Mouse (Mus musculus): Measurements from ENCODE around the gene Ccdc142.
A peak's percentile ranks its signal among the peaks of the same experiment; 100 is the strongest.

Gene Ccdc142

DNA sequence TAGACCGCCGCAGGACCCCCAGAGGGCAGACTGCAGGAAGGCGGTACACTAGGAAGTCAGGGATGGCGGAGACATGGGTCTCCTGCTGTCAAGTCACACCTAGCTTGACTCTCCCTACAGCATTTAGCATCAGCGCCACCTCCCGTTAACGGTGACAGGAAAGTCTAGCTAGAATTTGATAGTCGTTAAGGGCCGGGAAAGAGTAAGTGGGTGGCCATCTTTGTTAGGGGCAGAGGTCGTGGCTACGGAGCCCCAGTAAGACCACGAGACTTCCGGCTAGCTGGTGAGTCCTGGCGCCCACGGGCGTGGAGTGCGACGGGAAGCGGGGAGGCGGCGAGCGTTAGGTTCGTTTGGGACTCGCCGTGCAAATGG is at the start of gene Ccdc142, which contains the start of gene Gm42688:
TSS of gene Ccdc142 (plus strand) at position 286 of the 372 bp plus-strand sequence.
TSS of gene Gm42688 (plus strand) at position 302 of the 372 bp plus-strand sequence.
- DNase-seq: peak; percentile 94

DNA sequence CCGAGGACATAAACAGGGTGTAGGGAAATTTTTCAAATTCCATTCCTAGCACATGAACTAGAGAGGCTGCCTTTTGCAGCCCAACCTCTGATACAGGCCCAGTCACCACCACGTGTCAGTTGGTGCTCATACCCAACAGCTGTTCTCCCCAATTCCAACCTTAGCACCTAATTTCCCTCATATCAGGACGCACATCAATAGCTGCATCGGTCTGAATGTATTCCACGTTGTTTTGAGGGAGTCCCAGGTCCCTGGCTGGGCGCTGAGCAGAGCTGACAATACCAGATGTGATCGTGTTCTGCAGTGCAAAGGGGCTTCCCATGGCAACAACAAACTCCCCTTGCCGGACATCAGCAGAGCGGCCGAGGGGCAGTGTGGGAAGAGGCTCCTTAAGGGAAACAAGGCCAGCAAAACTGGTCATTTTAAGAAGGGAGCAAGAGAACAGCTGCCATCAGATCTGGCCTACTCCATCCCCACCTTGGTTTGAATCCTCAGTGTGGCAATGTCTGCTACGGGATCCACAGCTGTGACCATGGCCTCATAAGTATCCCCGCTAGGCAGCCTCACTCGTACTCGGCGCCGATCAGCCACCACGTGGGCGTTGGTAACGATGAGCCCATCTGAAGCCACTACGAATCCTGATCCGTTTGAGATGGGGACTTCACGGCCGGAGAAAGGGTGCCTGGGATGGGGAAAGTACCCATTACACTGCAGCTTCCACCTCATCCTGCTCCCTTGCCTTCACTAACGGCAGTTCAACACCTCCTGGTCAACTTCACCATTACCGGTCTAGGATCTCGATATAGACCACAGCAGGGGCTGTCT is 48.1 kb upstream of the Ccdc142 start:
- peak; percentile 29 for DNase-seq

DNA sequence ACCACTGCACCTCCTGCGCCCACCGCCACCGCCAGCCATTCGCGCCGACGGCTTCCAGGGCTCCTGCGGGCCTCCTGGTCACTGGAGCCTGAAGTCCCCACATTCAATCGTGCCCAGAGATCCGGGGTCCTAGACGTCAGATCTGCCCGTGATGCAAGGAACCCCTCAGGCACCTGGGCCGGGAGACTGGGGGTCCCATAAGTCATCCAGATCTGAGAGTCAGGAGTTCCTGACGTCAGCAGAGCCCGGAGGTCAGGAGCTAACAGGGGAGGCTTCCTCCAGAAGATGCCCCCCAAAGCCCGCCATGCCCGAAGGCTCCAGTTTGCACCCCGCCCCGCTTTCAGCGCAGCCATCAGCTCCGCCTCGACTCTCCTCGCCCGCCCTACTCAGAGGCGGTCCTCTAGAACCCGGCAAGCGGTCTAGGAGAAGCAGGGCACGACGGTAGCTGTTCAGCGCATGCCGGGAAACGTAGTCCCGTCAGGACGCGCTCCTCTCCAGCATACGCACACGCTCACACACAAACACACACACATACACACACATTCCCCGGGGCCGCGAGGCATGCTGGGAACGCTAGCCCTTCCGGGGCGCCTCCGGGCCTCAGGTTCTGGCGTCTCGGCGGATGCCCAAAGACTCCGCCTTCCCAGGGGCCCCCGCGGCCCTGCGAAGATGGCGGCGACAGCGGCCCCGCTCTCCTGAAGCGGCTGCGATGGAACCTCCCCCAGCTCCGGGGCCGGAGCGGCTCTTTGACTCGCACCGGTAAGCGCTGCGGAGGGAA is 47.1 kb upstream of the Ccdc142 start, which contains the start of gene Aup1:
TSS of gene Aup1 (plus strand) at position 448 of the 778 bp plus-strand sequence.
- DNase-seq: peak; percentile 96

DNA sequence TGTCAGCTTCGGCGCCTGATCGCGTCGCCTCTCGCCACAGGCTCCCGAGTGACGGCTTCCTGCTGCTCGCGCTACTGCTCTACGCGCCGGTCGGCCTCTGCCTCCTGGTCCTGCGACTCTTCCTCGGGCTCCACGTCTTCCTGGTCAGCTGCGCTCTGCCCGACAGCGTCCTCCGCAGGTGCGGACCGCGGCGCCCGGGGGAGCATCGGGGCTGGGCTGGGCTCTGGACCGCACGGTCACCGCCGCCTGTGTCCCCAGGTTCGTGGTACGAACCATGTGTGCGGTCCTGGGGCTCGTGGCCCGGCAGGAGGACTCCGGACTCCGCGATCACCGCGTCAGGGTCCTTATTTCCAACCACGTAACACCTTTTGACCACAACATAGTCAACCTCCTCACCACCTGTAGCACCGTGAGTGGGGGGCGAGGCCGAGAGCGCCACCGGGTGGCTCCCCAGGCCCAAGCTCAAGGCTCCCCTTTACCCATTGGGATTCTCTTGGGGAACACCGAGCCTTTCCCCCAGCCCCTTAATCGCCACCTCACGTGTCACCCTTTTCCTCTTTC is 46.5 kb upstream of the Ccdc142 start, which contains the start of gene Htra2:
TSS of gene Htra2 (minus strand) at position 403 of the 561 bp plus-strand sequence.
- DNase-seq: peak; percentile 64

DNA sequence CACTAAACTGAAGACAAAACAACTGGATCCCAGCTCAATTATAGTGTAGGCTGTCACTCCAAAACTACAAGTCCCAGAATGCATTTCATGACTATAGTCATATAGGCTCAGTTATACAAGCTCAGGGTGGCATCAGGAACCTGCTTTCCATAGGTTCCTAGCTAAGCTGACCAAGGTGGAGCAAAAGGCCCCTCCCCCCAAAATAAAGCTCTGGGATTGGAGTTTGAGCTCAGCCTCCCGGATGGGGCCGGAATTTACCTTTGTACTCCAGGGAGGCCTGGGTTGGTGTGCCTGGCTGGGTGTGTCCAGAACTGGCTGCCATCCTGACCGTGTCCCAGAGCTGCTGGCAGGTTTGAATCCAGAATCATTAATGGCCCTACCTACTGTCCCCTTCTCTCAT is 43.6 kb upstream of the Ccdc142 start, which contains the start of gene Dqx1:
TSS of gene Dqx1 (plus strand) at position 55 of the 400 bp plus-strand sequence.
- peak; percentile 62 for DNase-seq

DNA sequence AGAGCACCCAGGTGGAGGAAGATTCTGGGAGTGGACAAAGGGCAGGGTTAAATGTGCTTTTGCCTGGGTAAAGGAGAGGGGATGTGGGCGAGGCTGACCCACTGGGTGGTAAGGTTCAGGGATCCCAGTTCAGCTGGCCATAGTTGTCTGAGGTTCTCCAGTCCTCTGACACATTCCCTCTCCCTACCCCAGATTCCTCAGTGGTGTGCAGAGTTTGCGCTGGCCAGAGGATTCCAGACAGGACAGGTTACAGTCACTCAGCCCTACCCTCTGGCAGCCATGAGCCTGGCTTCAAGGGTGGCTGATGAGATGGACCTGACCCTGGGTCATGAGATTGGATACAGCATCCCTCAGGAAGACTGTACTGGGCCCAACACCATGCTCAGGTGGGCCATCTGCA is 42.7 kb upstream of the Ccdc142 start:
- no peak for DNase-seq

DNA sequence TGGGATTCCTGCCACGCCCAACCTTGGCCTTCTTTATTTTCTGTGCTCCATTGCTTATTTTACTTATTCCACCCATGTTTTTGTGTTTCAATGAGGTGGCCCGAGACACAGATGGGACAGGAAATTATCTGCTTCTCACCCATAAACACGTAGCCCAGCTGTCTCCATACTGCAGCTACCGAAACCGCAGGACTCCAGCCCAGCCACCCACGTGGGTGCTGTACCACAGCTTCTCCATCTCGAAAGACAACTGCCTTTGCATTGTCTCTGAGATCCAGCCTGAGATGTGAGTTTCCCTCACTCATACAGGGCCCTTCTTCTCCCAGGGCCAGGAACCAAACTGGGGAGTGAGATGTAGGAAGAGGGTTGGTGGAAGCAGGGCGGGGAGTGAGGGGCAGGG is 35.4 kb upstream of the Ccdc142 start:
- no peak for DNase-seq

DNA sequence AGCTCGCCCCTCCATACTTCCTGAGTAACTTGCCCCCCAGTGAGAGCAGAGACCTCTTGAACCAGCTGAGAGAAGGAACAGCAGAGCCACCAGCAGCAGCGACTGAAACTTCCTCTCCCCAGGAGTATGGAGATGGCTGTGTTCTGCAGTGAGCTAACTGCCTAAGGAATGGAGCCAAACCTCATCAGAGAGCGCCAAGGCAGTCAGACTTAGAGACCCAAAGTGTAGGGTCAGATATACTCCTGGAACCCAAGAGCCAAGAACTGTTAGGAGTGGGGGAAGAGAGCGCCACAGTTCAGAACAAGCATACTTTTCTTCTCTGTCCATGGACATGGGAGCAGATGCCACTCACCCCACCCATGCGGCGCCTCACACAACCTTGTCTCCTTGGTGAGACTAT is 35.0 kb upstream of the Ccdc142 start:
- DNase-seq: no peak

DNA sequence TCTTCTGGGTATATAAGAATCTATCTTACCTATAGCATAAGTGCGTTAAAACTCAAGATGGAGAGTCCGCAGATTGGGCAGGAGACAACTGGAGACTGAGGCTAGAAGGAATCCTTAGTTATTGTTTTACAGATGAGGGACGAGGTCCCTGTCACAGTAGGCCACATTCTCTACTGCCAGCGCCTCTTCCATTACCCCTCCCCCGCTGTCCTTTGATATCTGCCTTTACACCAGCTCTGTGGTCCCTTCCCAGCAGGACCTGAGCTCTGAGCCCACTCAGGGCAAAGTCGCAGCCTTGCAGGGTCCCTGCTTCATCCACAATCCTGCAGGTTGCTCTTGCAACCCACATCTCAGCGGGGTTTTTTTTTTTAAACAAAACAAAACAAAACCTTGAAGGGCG is 33.2 kb upstream of the Ccdc142 start:
- DNase-seq: no peak

DNA sequence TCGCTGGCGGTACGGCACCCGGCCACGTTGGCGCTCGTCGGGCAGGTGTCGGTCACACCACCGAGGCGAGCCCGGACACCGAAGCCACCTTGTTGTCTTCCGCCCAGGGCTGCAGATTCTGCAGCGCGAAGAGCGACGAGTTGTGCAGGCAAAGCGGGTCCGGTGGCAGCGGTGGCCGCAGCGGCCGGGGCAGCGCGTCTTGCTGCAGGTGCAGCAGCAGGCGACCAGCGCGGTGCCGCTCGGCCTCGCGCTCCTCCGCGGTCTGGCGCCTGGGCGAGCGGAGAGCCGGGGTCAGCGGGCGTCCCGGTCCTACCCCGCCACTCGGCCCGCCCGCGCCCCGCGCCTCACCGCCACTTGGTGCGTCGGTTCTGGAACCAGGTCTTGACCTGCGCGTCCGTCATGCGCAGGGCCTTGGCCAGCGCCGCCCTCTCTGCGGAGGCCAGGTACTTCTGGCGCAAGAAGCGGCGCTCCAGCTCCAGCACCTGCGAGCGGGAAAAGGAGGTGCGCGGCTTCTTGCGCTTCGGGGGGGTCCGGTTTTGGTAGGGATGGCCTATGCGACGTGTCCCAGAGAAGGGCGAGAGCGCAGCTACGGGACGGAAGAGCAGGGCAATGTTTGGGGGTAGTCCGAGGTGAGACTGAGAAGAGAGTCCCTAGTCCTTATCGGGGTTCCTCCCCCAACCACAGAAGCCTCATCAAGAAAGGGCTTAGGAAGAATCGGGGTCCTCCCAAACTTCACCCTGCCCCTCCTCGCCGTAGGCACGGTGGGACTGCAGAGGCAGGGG is 32.5 kb upstream of the Ccdc142 start:
- DNase-seq: no peak

DNA sequence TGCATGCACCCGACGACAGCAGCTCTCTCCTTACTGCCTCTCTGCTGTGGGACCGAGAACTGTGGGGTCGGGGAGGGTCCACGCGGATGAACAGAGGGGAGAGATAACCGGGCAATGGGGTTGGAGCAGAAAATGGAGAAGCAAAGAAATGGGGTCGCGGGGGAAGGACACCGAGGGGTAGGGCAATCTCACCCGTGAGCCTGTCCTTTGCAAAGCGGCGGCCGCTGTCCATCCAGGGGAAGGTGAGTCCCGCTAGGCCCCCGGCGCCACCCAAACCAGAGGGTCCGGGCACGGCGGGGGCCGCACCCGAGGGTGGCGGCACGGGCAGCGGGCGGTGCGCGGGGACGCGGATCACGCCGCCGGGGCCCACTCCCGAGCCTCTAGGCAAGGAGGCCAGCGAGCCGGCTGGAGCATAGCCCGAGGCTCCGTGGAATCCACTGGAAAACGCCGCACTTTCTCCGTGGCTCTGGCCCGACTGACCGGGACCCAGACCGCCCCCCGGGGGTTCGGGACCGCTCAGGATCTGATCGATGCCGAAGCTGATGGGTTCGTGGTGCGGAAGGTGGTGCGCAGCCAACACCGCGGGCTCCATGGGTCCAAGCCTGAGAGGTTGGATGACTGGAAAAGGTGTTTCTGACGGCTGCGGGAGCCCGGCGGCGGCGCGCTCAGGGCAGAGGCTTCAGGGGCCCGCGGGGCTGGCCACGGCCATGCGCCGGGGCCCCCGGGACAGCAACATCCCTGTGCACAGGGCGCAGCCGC is 31.7 kb upstream of the Ccdc142 start:
- DNase-seq: no peak

DNA sequence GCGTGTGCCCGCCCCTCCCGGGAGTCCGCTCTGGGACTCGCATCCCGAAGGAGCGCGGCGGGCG is 31.3 kb upstream of the Ccdc142 start, which contains the start of gene Tlx2:
TSS of gene Tlx2 (minus strand) at position 47 of the 64 bp plus-strand sequence.
- DNase-seq: no peak

DNA sequence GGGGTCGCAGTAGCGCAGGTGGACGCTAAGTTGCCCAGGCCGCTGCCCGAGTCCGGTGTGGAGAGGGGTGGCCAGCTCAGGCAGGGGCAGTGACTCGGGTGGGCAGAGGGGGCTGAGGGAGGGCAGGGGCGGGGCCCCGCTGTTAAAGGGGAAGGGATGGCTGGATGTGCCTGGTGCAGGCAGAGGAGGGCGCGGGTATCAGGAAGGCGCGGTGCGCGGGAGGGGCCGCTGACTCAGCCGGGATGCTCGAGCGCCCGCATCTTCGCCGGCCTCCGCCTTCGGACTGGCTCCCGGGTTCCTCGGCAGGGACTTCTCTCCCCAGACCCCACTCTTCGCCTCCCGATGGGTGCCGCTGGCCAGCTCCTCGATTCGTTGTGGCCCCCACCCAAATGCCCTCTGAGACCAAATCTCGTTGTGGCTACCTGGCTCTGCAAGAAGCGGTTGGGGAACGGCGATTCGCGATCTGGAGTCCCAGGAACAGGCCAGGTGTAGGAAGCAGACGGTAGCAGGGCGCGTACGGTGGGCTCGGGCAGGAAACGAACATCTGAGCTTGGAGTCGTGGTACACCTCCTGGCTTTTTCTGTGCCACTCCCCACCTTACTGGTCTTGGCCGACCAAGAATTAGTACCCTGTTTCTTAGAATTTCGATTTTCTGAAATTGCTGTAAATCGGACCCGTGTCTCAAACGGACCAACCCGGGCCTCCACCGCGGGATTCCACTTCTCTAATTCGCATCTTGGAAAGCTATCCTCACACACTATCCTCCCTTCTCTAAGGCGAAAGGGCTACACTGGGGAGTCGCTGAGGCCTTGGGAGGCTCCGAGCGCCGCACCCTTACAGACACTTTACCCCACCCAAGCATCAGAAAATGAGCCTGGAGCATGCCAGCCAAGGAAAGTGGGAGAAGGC is 30.8 kb upstream of the Ccdc142 start:
- no peak for DNase-seq

DNA sequence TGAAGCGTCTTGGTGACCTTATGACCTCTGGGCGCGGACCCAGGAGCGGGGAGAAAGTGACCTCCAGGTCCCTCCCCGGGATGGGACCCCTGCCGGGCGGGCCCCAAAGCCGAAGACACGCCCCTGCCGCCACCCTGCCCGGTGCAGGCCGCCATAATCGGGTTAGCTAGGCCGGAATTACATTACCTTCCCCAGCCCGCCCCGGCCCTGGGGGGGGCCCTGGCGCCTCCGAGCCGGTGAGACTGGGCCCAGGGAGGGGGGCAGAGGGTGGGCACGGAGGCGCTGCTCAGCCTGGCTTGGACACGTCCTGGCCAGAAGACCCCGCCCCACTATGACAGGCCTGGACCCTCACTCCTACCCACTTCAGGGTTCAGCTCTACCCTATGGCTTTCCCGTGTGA is 30.2 kb upstream of the Ccdc142 start:
- DNase-seq: no peak

DNA sequence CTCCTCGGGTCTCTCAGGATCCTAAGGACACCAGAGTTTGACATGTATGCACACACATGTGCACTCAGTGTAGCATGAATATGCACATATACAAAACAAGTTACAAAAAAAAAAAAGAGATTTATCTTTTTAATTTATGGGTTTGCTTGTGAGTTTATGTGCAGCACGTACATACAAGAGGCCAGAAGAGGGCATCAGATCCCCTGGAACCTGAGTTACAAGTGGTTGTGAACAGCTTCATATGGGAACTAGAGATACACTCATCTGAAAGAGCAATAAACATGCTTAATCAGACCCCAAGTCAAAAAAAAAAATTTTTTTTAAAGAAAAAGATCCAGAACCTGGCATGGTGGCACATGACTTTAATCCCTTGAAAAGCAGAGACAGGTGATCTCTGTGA is 26.4 kb upstream of the Ccdc142 start:
- DNase-seq: no peak

DNA sequence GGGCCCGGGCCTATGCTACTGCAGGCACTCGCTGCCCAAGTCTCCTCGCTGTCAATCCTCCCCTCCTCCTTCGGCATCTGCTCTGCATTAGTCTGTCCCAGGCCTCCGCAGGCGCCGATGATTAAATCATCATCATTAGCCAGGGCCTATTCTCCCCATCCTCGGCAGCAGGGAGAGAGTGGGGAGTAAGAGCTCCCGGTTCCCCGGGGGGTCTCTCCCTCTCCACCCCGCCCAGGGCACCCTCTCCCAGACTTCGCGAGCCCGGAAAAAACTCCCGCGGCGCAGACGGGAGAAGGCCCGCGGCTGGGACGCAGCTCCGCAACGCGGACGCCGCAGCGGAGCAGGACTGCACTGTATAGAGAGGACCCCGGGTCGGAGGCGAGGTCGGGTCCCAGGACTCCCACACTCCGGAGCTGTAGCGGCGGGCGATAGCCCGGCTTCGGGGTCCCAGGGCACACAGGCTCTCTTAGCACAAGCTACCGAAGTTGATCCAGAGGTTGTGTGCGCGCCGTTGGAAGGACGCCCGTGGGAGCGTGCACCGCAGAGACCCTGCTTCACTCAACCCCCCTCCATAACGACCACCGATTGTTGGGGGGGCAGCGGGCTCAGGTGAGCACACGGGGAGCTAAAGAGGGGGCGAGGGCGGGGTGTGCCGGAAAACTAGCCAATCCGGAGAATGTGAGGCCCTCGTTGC is 23.6 kb upstream of the Ccdc142 start, which contains the start of gene Pcgf1:
TSS of gene Pcgf1 (plus strand) at position 240 of the 694 bp plus-strand sequence.
- DNase-seq: peak; percentile 75

DNA sequence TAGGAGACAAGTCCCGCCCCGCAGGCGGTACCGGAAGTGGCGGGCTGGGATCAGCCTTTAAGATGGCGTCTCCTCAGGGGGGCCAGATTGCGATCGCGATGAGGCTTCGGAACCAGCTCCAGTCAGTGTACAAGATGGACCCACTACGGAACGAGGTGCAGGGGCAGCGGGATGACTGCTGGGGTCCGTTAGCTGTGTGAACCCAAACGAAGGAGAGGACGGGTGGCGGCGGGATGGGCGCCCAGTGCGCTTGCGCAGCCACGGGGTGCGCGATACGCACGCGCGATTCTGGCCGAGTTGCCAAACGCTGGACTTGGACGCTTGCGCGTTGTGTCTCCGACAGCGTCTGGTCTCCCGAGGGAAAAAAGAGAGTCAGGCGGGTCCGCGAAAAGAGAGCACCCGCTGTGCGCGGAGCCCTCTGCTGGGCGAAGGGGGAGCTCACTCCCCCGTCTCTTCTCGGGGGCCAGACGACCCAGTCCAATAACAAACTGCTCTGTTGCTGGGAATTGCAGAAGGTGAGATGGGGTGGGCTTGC is 23.0 kb upstream of the Ccdc142 start:
- peak; percentile 99 for DNase-seq

DNA sequence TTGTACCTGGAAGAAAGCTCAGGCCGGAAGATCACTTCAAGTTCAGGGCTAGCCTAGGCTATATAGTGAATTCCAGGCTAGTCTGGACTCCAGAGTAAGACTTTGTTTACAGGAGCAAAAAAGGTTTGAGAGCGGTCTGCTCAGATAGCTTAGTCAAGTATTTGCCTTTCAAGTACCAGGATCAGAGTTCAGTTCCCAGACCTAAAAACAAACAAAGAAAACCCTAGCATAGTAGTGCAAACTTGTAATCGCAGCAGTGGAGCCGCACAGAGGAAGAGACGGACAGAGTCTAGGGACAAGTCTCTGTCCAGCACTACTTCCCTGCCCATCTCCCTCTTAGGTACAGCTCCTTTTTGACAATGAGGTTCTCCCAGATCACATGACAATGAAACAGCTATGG is 21.2 kb upstream of the Ccdc142 start:
- no peak for DNase-seq

DNA sequence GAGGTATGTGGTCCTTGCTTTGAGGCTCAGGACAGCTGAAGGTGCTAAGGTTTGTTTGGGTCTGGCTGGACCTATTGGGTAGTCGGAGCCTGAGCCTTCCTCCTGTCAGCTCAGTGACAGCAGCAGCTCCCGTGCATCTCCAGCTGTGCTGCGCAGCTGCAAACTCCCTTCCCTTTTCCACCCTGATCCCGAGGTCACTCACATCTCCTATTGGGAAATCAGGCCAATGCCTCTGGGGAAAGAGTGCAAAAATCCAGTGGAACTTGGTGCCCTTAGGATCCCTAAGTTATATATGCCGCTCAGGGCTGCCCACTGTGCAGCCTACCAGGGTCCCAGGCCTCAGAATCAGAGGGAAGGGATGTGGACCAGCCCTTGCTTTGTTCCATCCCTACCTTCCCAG is 17.9 kb upstream of the Ccdc142 start:
- DNase-seq: no peak

DNA sequence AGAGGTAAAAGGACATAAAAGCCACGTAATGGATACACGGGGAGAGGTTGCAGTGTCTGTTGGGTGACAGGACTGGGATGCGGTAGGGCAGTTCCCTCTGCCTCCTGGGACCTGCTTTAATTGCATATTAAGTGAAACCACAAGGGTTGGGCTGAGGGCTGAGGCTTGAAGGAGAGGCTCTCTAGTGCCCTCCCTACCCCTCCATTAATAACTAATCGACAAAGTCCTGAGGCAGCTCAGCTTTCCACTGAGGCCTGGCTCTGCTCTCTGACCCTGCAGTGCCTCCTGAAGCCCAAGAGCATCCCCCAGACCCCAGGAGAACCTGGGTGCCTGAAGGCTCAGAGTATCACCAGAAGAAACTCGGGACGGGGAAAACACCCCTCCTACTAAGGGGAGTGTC is 16.9 kb upstream of the Ccdc142 start:
- no peak for DNase-seq

Measured in cerebellum, adult 9-10 months (tissue).